Comparison of ENCODE assay signal across 8 mouse cellular contexts in the genomic region with DNA sequence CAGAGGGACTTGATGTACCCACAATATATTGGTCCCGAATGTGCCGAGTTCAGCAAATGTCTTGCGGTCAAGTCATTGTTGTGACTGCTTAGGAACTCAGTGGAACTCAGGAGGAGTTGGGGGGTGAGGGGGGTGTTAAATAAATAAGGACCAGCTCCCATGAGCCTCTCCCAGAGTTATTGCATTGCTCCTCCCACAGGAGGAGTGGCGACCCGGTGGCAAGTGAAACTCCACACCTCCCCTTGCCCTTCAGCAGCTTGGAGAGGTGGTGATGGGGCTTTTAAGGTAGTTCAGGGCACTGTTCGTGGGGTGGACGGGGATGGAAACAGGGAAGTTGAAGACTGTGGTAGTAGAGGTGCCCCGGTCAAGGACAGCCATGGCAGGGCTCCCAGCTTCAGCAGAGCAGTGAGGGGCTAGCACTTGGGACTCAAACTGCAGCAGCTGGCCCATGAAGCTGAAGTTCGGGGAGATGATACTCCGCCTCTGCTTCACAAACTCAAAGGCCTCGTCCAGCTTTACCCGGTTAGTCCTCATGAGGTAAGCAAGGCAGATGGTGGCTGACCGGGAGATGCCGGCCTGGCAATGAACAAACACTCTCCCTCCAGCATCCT. TPM values are rescaled to one million over a fixed set of nuclear protein-coding genes. Genes with fewer than 3 reads are reported as not detected.
DNase-seq lines count a peak whose midpoint lies in the region; ATAC-seq and TF ChIP-seq lines count a peak whose summit lies in the region.

No protein-coding gene starts in this region.

- no peaks in the 10 kb centered on the region for H3K27me3 ChIP-seq in thymus, adult 2 months (ENCODE audit: control insufficient read depth, insufficient read depth, low read length)

- DNase-seq in CD4-positive, CD25-positive, alpha-beta regulatory T cell, adult 2 months (ENCODE audit: low read depth, low spot score): peak; percentile 62
- peak; percentile 81 to 85 for DNase-seq in heart, adult 18-20 months
- DNase-seq in kidney, adult 9 months: peak; percentile 73
- DNase-seq in lung, postnatal 25 days (ENCODE audit: low spot score): peak; percentile 74
- DNase-seq in ovary, postnatal 10 days (ENCODE audit: low spot score): no peak
- no peak for DNase-seq in thymus, adult 2 months

- no peak for ATAC-seq in CD4-positive, CD25-positive, alpha-beta regulatory T cell, adult 4 months

- peak overlapping the region; percentile 94 for H3K4me3 ChIP-seq in bone marrow, adult 2 months (replicated peaks; ENCODE audit: control insufficient read depth, low read depth, low read length)
- H3K4me3 ChIP-seq in thymus, adult 2 months (ENCODE audit: control insufficient read depth, insufficient read depth, low read length): no peak overlapping the region

- TF ChIP-seq CTCF in bone marrow, adult 2 months (IDR thresholded peaks at IDR 0.05; ENCODE audit: control insufficient read depth, insufficient read depth, low read length): no peak
- TF ChIP-seq CTCF in thymus, adult 2 months (IDR thresholded peaks at IDR 0.05; ENCODE audit: borderline replicate concordance, control insufficient read depth, extremely low read depth, insufficient read depth, low read length, poor library complexity): no peak

- WGBS in bone marrow, adult 2 months: 65% methylated on average over 14 of the region's 14 CpGs
- WGBS in thymus, adult 2 months: 86% methylated on average over 14 of the region's 14 CpGs

- no peaks in the 10 kb centered on the region for H3K36me3 ChIP-seq in thymus, adult 2 months (ENCODE audit: control insufficient read depth, insufficient read depth, low read length)

- H3K4me1 ChIP-seq in bone marrow, adult 2 months (ENCODE audit: control insufficient read depth, insufficient read depth, low read length): peaks cover 8% of the 10 kb centered on the region
- H3K4me1 ChIP-seq in thymus, adult 2 months (replicated peaks; ENCODE audit: control insufficient read depth, insufficient read depth, low read length): peaks cover 41% of the 10 kb centered on the region

- peak overlapping the region; percentile 10; the same call in 1 of the 2 replicates for H3K27ac ChIP-seq in bone marrow, adult 2 months (ENCODE audit: control insufficient read depth, insufficient read depth, low read depth, low read length, poor library complexity)
- no peak overlapping the region for H3K27ac ChIP-seq in thymus, adult 2 months (ENCODE audit: control insufficient read depth, insufficient read depth, low read length)

- TF ChIP-seq POLR2A in bone marrow, adult 2 months (IDR thresholded peaks at IDR 0.05; ENCODE audit: borderline replicate concordance, control insufficient read depth, low read depth, low read length): no peak
- TF ChIP-seq POLR2A in thymus, adult 2 months (IDR thresholded peaks at IDR 0.05; ENCODE audit: control insufficient read depth, extremely low read depth, insufficient read depth, low read length, poor library complexity): no peak

RNA-seq across cellular contexts. Expression of a gene that starts 55.2 kb away (rescaled TPM):
- 10 to 100 TPM; 37.2 to 77.2 TPM for polyA plus RNA-seq in CD4-positive, CD25-positive, alpha-beta regulatory T cell, adult 4 months (2017; shearing (Covaris generic))
- polyA plus RNA-seq in bone marrow, adult 2 months (2011; ENCODE audit: insufficient read depth, insufficient read length, low replicate concordance, missing spikeins): 9.8 and 23.4 TPM in 2 replicates
- 10 to 100 TPM; 50.4 to 56.6 TPM for total RNA-seq in heart, adult 18-20 months (2021)
- polyA plus RNA-seq in thymus, adult 2 months (2012; rRNA removed): 80.2 and 86.3 TPM in 2 replicates

RNA-seq across cellular contexts. Expression of a gene that starts 55.8 kb away (rescaled TPM):
- polyA plus RNA-seq in CD4-positive, CD25-positive, alpha-beta regulatory T cell, adult 4 months (2017; shearing (Covaris generic)): 10 to 100 TPM; 24.6 to 24.7 TPM
- polyA plus RNA-seq in bone marrow, adult 2 months (2011; ENCODE audit: insufficient read depth, insufficient read length, low replicate concordance, missing spikeins): 26.8 and 37.7 TPM in 2 replicates
- total RNA-seq in heart, adult 18-20 months (2021): 10 to 100 TPM; 50.3 to 57.1 TPM
- polyA plus RNA-seq in thymus, adult 2 months (2012; rRNA removed): 53.8 and 59.3 TPM in 2 replicates

Comparison
In these comparisons a context has a peak if more than half of its experiments do, and no peak if none do; other contexts are left out.
1. DNase-seq: peak in CD4-positive, CD25-positive, alpha-beta regulatory T cell, adult 2 months (single experiment), heart, adult 18-20 months (2 of 2), kidney, adult 9 months (single experiment) and lung, postnatal 25 days (single experiment); none in ovary, postnatal 10 days (single experiment) and thymus, adult 2 months (single experiment).